Mouse (Mus musculus): ENCODE results near the gene Tenm2. TPM values are rescaled to one million over a fixed set of nuclear protein-coding genes. Genes with fewer than 3 reads are reported as not detected.

Tenm2 gene
- polyA plus RNA-seq, 1 experiment: 0.61 TPM

GRCm38 (mm10) chr11:36161765-36162321 lies 1073.9 kb downstream of the Tenm2 start:
- Histone ChIP-seq H3K27me3 (replicated peaks; ENCODE audit: control insufficient read depth, insufficient read depth, low read length) (no peaks in the 10 kb centered on the region), H3K27ac (ENCODE audit: insufficient read depth, low read depth, low read length) (no peak overlapping the region), H3K36me3 (ENCODE audit: control insufficient read depth, insufficient read depth, low read length) (no peaks in the 10 kb centered on the region), H3K4me3 (ENCODE audit: insufficient read depth, low read depth, low read length) (no peak overlapping the region), H3K4me1 (ENCODE audit: control insufficient read depth, insufficient read depth, low read length) (no peaks in the 10 kb centered on the region)
- no peak for DNase-seq
- 74% methylated on average over 10 of the region's 10 CpGs for whole genome bisulfite sequencing
- no peak for TF ChIP-seq CTCF (conservative IDR thresholded peaks at IDR 0.05; ENCODE audit: insufficient read depth, insufficient read length, low read depth, low read length)
- no peak for TF ChIP-seq POLR2A (IDR thresholded peaks at IDR 0.05; ENCODE audit: low read depth, low read length)

GRCm38 (mm10) chr11:36153450-36153849 lies 1082.3 kb downstream of the Tenm2 start:
- TF ChIP-seq POLR2A (IDR thresholded peaks at IDR 0.05; ENCODE audit: low read depth, low read length) (no peak), CTCF (conservative IDR thresholded peaks at IDR 0.05; ENCODE audit: insufficient read depth, insufficient read length, low read depth, low read length) (no peak)
- no peak overlapping the region for H3K27ac ChIP-seq (ENCODE audit: insufficient read depth, low read depth, low read length)
- DNase-seq: no peak
- H3K36me3 ChIP-seq (ENCODE audit: control insufficient read depth, insufficient read depth, low read length): no peaks in the 10 kb centered on the region
- H3K4me3 ChIP-seq (ENCODE audit: insufficient read depth, low read depth, low read length): no peak overlapping the region
- H3K27me3 ChIP-seq (replicated peaks; ENCODE audit: control insufficient read depth, insufficient read depth, low read length): no peaks in the 10 kb centered on the region
- H3K4me1 ChIP-seq (ENCODE audit: control insufficient read depth, insufficient read depth, low read length): no peaks in the 10 kb centered on the region
- WGBS: 52% methylated on average over 5 of the region's 5 CpGs

GRCm38 (mm10) chr11:36153011-36153410 lies 1082.8 kb downstream of the Tenm2 start:
- Histone ChIP-seq H3K4me3 (ENCODE audit: insufficient read depth, low read depth, low read length) (no peak overlapping the region), H3K27me3 (replicated peaks; ENCODE audit: control insufficient read depth, insufficient read depth, low read length) (no peaks in the 10 kb centered on the region), H3K27ac (ENCODE audit: insufficient read depth, low read depth, low read length) (no peak overlapping the region), H3K36me3 (ENCODE audit: control insufficient read depth, insufficient read depth, low read length) (no peaks in the 10 kb centered on the region), H3K4me1 (ENCODE audit: control insufficient read depth, insufficient read depth, low read length) (no peaks in the 10 kb centered on the region)
- no peak for TF ChIP-seq POLR2A (IDR thresholded peaks at IDR 0.05; ENCODE audit: low read depth, low read length)
- TF ChIP-seq CTCF (conservative IDR thresholded peaks at IDR 0.05; ENCODE audit: insufficient read depth, insufficient read length, low read depth, low read length): no peak
- DNase-seq: no peak
- 31% methylated on average over 9 of the region's 9 CpGs for WGBS

- H3K36me3 ChIP-seq (ENCODE audit: control insufficient read depth, insufficient read depth, low read length): no peaks in the 10 kb centered on the region
- H3K27me3 ChIP-seq (replicated peaks; ENCODE audit: control insufficient read depth, insufficient read depth, low read length): no peaks in the 10 kb centered on the region
- no peak for DNase-seq
- WGBS: 13% methylated on average over 6 of the region's 6 CpGs
- no peak for TF ChIP-seq CTCF (conservative IDR thresholded peaks at IDR 0.05; ENCODE audit: insufficient read depth, insufficient read length, low read depth, low read length)
- TF ChIP-seq POLR2A (IDR thresholded peaks at IDR 0.05; ENCODE audit: low read depth, low read length): no peak
- H3K4me1 ChIP-seq (ENCODE audit: control insufficient read depth, insufficient read depth, low read length): no peaks in the 10 kb centered on the region
- H3K27ac ChIP-seq (ENCODE audit: insufficient read depth, low read depth, low read length): no peak overlapping the region
- H3K4me3 ChIP-seq (ENCODE audit: insufficient read depth, low read depth, low read length): no peak overlapping the region
Observed at GRCm38 (mm10) chr11:36152226-36152625, 1083.5 kb downstream of the Tenm2 start.

- Histone ChIP-seq H3K4me1 (ENCODE audit: control insufficient read depth, insufficient read depth, low read length) (no peaks in the 10 kb centered on the region), H3K4me3 (ENCODE audit: insufficient read depth, low read depth, low read length) (no peak overlapping the region), H3K36me3 (ENCODE audit: control insufficient read depth, insufficient read depth, low read length) (no peaks in the 10 kb centered on the region), H3K27ac (ENCODE audit: insufficient read depth, low read depth, low read length) (no peak overlapping the region), H3K27me3 (replicated peaks; ENCODE audit: control insufficient read depth, insufficient read depth, low read length) (no peaks in the 10 kb centered on the region)
- DNase-seq: no peak
- 83% methylated on average over 3 of the region's 3 CpGs for WGBS
- TF ChIP-seq CTCF (conservative IDR thresholded peaks at IDR 0.05; ENCODE audit: insufficient read depth, insufficient read length, low read depth, low read length) (no peak), POLR2A (IDR thresholded peaks at IDR 0.05; ENCODE audit: low read depth, low read length) (no peak)
Observed at GRCm38 (mm10) chr11:36149092-36149491, 1086.7 kb downstream of the Tenm2 start.

- Histone ChIP-seq H3K4me3 (ENCODE audit: insufficient read depth, low read depth, low read length) (no peak overlapping the region), H3K27ac (ENCODE audit: insufficient read depth, low read depth, low read length) (no peak overlapping the region), H3K27me3 (replicated peaks; ENCODE audit: control insufficient read depth, insufficient read depth, low read length) (no peaks in the 10 kb centered on the region), H3K4me1 (ENCODE audit: control insufficient read depth, insufficient read depth, low read length) (no peaks in the 10 kb centered on the region), H3K36me3 (ENCODE audit: control insufficient read depth, insufficient read depth, low read length) (no peaks in the 10 kb centered on the region)
- 72% methylated on average over 12 of the region's 12 CpGs for WGBS
- no peak for DNase-seq
- TF ChIP-seq POLR2A (IDR thresholded peaks at IDR 0.05; ENCODE audit: low read depth, low read length) (no peak), CTCF (conservative IDR thresholded peaks at IDR 0.05; ENCODE audit: insufficient read depth, insufficient read length, low read depth, low read length) (no peak)
Observed at GRCm38 (mm10) chr11:36145057-36145456, 1090.7 kb downstream of the Tenm2 start.

GRCm38 (mm10) chr11:36140411-36140810 lies 1095.4 kb downstream of the Tenm2 start:
- no peaks in the 10 kb centered on the region for H3K27me3 ChIP-seq (replicated peaks; ENCODE audit: control insufficient read depth, insufficient read depth, low read length)
- no peak overlapping the region for H3K27ac ChIP-seq (ENCODE audit: insufficient read depth, low read depth, low read length)
- H3K4me1 ChIP-seq (ENCODE audit: control insufficient read depth, insufficient read depth, low read length): no peaks in the 10 kb centered on the region
- no peak for TF ChIP-seq CTCF (conservative IDR thresholded peaks at IDR 0.05; ENCODE audit: insufficient read depth, insufficient read length, low read depth, low read length)
- TF ChIP-seq POLR2A (IDR thresholded peaks at IDR 0.05; ENCODE audit: low read depth, low read length): no peak
- H3K4me3 ChIP-seq (ENCODE audit: insufficient read depth, low read depth, low read length): no peak overlapping the region
- WGBS: 78% methylated on average over 10 of the region's 10 CpGs
- H3K36me3 ChIP-seq (ENCODE audit: control insufficient read depth, insufficient read depth, low read length): no peaks in the 10 kb centered on the region
- DNase-seq: no peak

All from kidney, adult 2 months (tissue).